Comparison of ENCODE assay signal across 8 mouse cellular contexts in the genomic region with DNA sequence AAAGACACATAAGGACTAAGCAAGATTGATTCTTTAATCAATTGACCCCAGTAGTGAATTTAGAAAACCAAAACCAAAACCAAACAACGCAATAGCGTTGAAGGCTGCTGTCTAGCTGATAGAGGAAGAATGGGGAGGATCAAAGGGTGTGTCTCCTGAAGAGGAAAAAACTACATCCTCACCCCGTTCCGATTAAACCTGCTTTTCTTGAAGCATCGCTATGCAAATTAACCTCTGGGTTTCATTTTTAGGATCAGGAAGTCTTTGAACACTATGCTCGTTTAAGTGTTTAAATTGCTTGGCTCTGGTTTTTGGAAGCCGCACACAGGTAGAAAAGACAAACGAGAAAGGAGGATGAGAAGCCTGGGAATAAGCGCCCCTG. TPM values are rescaled to one million over a fixed set of nuclear protein-coding genes. Genes with fewer than 3 reads are reported as not detected.
DNase-seq lines count a peak whose midpoint lies in the region; ATAC-seq and TF ChIP-seq lines count a peak whose summit lies in the region.

No protein-coding gene starts in this region.

- no peaks in the 10 kb centered on the region for H3K36me3 ChIP-seq in heart, postnatal 0 days (replicated peaks; ENCODE audit: control insufficient read depth, insufficient read depth, low read length)
- peaks cover 15% of the 10 kb centered on the region for H3K36me3 ChIP-seq in hindbrain, embryonic 10.5 days

- H3K27me3 ChIP-seq in heart, postnatal 0 days (ENCODE audit: control insufficient read depth, insufficient read depth, low read length), result no peaks in the 10 kb centered on the region
- peaks cover 39% of the 10 kb centered on the region for H3K27me3 ChIP-seq in hindbrain, embryonic 10.5 days (ENCODE audit: insufficient read depth, poor library complexity, severe bottlenecking)

- no peak overlapping the region for H3K27ac ChIP-seq in heart, postnatal 0 days (ENCODE audit: low read depth)
- no peak overlapping the region for H3K27ac ChIP-seq in hindbrain, embryonic 10.5 days

- peaks cover 5% of the 10 kb centered on the region; the same call in 1 of the 2 replicates for H3K4me1 ChIP-seq in heart, postnatal 0 days (ENCODE audit: control insufficient read depth, insufficient read depth)
- H3K4me1 ChIP-seq in hindbrain, embryonic 10.5 days (replicated peaks), result peaks cover 21% of the 10 kb centered on the region

- TF ChIP-seq EP300 in heart, postnatal 0 days (IDR thresholded peaks at IDR 0.05; ENCODE audit: low read depth), result no peak

- peak overlapping the region; percentile 87 for H3K4me2 ChIP-seq in heart, postnatal 0 days (ENCODE audit: low read depth, low read length)

- intact Hi-C loops in heart, postnatal 10 days (cut with DNase I), result loop anchor here (5.0 kb wide), 1 partner anchor 51 kb away; a partner anchor contains a TSS

- H3K4me3 ChIP-seq in heart, postnatal 0 days (ENCODE audit: low read depth, low read length), result peak overlapping the region; percentile 81
- peak overlapping the region; percentile 80 for H3K4me3 ChIP-seq in hindbrain, embryonic 10.5 days

- 20% methylated on average over 9 of the region's 9 CpGs for WGBS in heart, postnatal 0 days
- 25% methylated on average over 9 of the region's 9 CpGs for WGBS in hindbrain, embryonic 10.5 days

- no peak for DNase-seq in heart, postnatal 0 days (ENCODE audit: low spot score)
- DNase-seq in heart, postnatal 10 days, result no peak
- peak; percentile 23 for DNase-seq in ES-CJ7 (ENCODE audit: low read depth, low spot score)
- DNase-seq in hindbrain, embryonic 10.5 days (ENCODE audit: low spot score), result no peak
- DNase-seq in embryo, embryonic 10.5 days (ENCODE audit: low spot score), result no peak
- DNase-seq in ovary, postnatal 10 days (ENCODE audit: low spot score), result no peak
- no peak for DNase-seq in thymus, adult 18-20 months

- peak overlapping the region; percentile 70 for H3K9ac ChIP-seq in heart, postnatal 0 days (replicated peaks; ENCODE audit: low read depth, low read length)

- ATAC-seq in heart, postnatal 0 days (ENCODE audit: insufficient read depth, low read depth), result no peak
- peak; percentile 31 for ATAC-seq in megakaryocyte, adult 5-6 weeks (ENCODE audit: poor library complexity, severe bottlenecking)

- H3K9me3 ChIP-seq in heart, postnatal 0 days (replicated peaks; ENCODE audit: control insufficient read depth, low read length), result no peaks in the 10 kb centered on the region
- no peaks in the 10 kb centered on the region for H3K9me3 ChIP-seq in hindbrain, embryonic 10.5 days

- no peak for TF ChIP-seq CTCF in heart, postnatal 0 days (IDR thresholded peaks at IDR 0.05; ENCODE audit: low read depth)

RNA-seq across cellular contexts. Expression of a gene that starts 1.2 kb away (rescaled TPM):
- 54.6 and 62.6 TPM in 2 replicates for total RNA-seq in heart, postnatal 0 days (2014; rRNA removed; ENCODE audit: low replicate concordance)
- 51.1 and 55.7 TPM in 2 replicates for polyA plus RNA-seq in heart, postnatal 0 days (2015; fragmentation: Nextera tagmentation; extraction: Ambion mirVana)
- total RNA-seq in heart, postnatal 10 days (2021), result 10 to 100 TPM; 46.9 to 55.3 TPM
- 37.6 and 45.9 TPM in 2 replicates for polyA plus RNA-seq in hindbrain, embryonic 10.5 days (2016; fragmentation: Nextera tagmentation; extraction: Ambion mirVana)
- total RNA-seq in megakaryocyte, adult 5-6 weeks (2015), result 102 and 112 TPM in 2 replicates
- 83.4 and 89.7 TPM in 2 replicates for total RNA-seq in megakaryocyte, adult 5-6 weeks (2017)

RNA-seq across cellular contexts. Expression of a gene that starts 22.4 kb away (rescaled TPM):
- 4.6 and 10.7 TPM in 2 replicates for total RNA-seq in heart, postnatal 0 days (2014; rRNA removed; ENCODE audit: low replicate concordance)
- polyA plus RNA-seq in heart, postnatal 0 days (2015; fragmentation: Nextera tagmentation; extraction: Ambion mirVana), result 9.9 and 15.2 TPM in 2 replicates
- 10 to 100 TPM in 1 of 2 experiments, 1 to 10 TPM in 1; 9.5 to 11.7 TPM for total RNA-seq in heart, postnatal 10 days (2021)
- polyA plus RNA-seq in hindbrain, embryonic 10.5 days (2016; fragmentation: Nextera tagmentation; extraction: Ambion mirVana), result 3.2 and 4.5 TPM in 2 replicates
- total RNA-seq in megakaryocyte, adult 5-6 weeks (2015), result 2.3 and 2.7 TPM in 2 replicates
- total RNA-seq in megakaryocyte, adult 5-6 weeks (2017), result 5.0 and 6.8 TPM in 2 replicates

RNA-seq across cellular contexts. Expression of a gene that starts 49.5 kb away (rescaled TPM):
- 77.7 and 87.6 TPM in 2 replicates for total RNA-seq in heart, postnatal 0 days (2014; rRNA removed; ENCODE audit: low replicate concordance)
- polyA plus RNA-seq in heart, postnatal 0 days (2015; fragmentation: Nextera tagmentation; extraction: Ambion mirVana), result 149 and 175 TPM in 2 replicates
- 100 to 1,000 TPM; 116 to 132 TPM for total RNA-seq in heart, postnatal 10 days (2021)
- polyA plus RNA-seq in hindbrain, embryonic 10.5 days (2016; fragmentation: Nextera tagmentation; extraction: Ambion mirVana), result 25.1 and 36.7 TPM in 2 replicates
- 63.2 and 67.5 TPM in 2 replicates for total RNA-seq in megakaryocyte, adult 5-6 weeks (2015)
- total RNA-seq in megakaryocyte, adult 5-6 weeks (2017), result 47.0 and 49.0 TPM in 2 replicates

RNA-seq across cellular contexts. Expression of a gene that starts 50.4 kb away (rescaled TPM):
- total RNA-seq in heart, postnatal 0 days (2014; rRNA removed; ENCODE audit: low replicate concordance), result 37.9 and 45.9 TPM in 2 replicates
- 42.2 and 43.9 TPM in 2 replicates for polyA plus RNA-seq in heart, postnatal 0 days (2015; fragmentation: Nextera tagmentation; extraction: Ambion mirVana)
- total RNA-seq in heart, postnatal 10 days (2021), result 10 to 100 TPM; 56.2 to 63.4 TPM
- polyA plus RNA-seq in hindbrain, embryonic 10.5 days (2016; fragmentation: Nextera tagmentation; extraction: Ambion mirVana), result 112 and 158 TPM in 2 replicates
- 59.0 and 62.7 TPM in 2 replicates for total RNA-seq in megakaryocyte, adult 5-6 weeks (2015)
- total RNA-seq in megakaryocyte, adult 5-6 weeks (2017), result 98.1 and 115 TPM in 2 replicates

RNA-seq across cellular contexts. Expression of a gene that starts 50.9 kb away (rescaled TPM):
- total RNA-seq in heart, postnatal 0 days (2014; rRNA removed; ENCODE audit: low replicate concordance), result 210 and 243 TPM in 2 replicates
- polyA plus RNA-seq in heart, postnatal 0 days (2015; fragmentation: Nextera tagmentation; extraction: Ambion mirVana), result 65.6 and 69.1 TPM in 2 replicates
- 100 to 1,000 TPM; 201 to 204 TPM for total RNA-seq in heart, postnatal 10 days (2021)
- 102 and 114 TPM in 2 replicates for polyA plus RNA-seq in hindbrain, embryonic 10.5 days (2016; fragmentation: Nextera tagmentation; extraction: Ambion mirVana)
- 271 and 279 TPM in 2 replicates for total RNA-seq in megakaryocyte, adult 5-6 weeks (2015)
- 160 and 200 TPM in 2 replicates for total RNA-seq in megakaryocyte, adult 5-6 weeks (2017)
